Mouse (Mus musculus) G1E (cell line): ENCODE measurements around the gene Gpc6. TPM values are rescaled to one million over a fixed set of nuclear protein-coding genes. Genes with fewer than 3 reads are reported as not detected.

Experiments used
- ATAC-seq: 2 replicates; pipeline ENCODE4 v1.8.0; 2016; ENCODE audit warnings: mild to moderate bottlenecking; ENCODE audit not compliant: insufficient number of reproducible peaks, poor library complexity, low FRiP score, severe bottlenecking; ENCODE audit errors: extremely low read depth
- DNase-seq: peaks from one replicate; pipeline ENCODE4 v3.0.0; 2012; ENCODE audit warnings: low spot score
- H3K27me3 ChIP-seq: 2 replicates; pipeline ENCODE4 v1.6.1; 2012; ENCODE audit warnings: mild to moderate bottlenecking, low read length, inconsistent platforms; ENCODE audit not compliant: insufficient read depth
- H3K36me3 ChIP-seq: replicated peaks from 2 replicates; pipeline ENCODE3; 2012; ENCODE audit warnings: mild to moderate bottlenecking, inconsistent platforms
- H3K4me1 ChIP-seq: 2 replicates; pipeline ENCODE4 v1.6.1; 2012; ENCODE audit warnings: low read depth, low read length, inconsistent platforms, mixed read lengths; ENCODE audit not compliant: insufficient read depth
- H3K4me3 ChIP-seq: 2 replicates; pipeline ENCODE4 v1.5.1; 2012; ENCODE audit warnings: low read depth, mild to moderate bottlenecking, inconsistent platforms, low read length, moderate library complexity, mixed read lengths
- H3K9me3 ChIP-seq: replicated peaks from 2 replicates; pipeline ENCODE4 v1.6.1; 2012; ENCODE audit warnings: inconsistent platforms
- CTCF ChIP-seq: IDR thresholded peaks from 2 replicates; pipeline ENCODE4 v1.5.1; 2012; ENCODE audit warnings: low read depth, low read length, inconsistent platforms, mixed read lengths
- GATA1 ChIP-seq: IDR thresholded peaks from 2 replicates; pipeline ENCODE4 v1.6.1; 2012; ENCODE audit warnings: borderline replicate concordance, low read length, inconsistent platforms, mixed read lengths
- GATA2 ChIP-seq: IDR thresholded peaks from 2 replicates; pipeline ENCODE4 v1.6.1; 2012; ENCODE audit warnings: low read depth, low read length, inconsistent platforms, borderline replicate concordance
- POLR2AphosphoS5 ChIP-seq: IDR thresholded peaks from 2 replicates; pipeline ENCODE4 v1.6.1; 2012; ENCODE audit warnings: low read depth, low read length, inconsistent platforms; ENCODE audit not compliant: insufficient replicate concordance
- TAL1 ChIP-seq: conservative IDR thresholded peaks from 2 replicates; pipeline ENCODE4 v1.6.1; 2012; ENCODE audit warnings: low read depth, low read length, inconsistent platforms, mixed read lengths
- polyA plus RNA-seq: library from polyadenylated mRNA; stranded (reverse); fragments of >175 nt; gene quantifications from 2 replicates; pipeline ENCODE4 v1.2.3, GENCODE M21; 2012
- total RNA-seq, 2 experiments: library from RNA; stranded (forward) in 1 of 2; stranded (reverse) in 1 of 2; fragments of 200-1000 nt in 1 of 2; fragments of >200 nt in 1 of 2; fragmentation: Nextera tagmentation in 1 of 2; gene quantifications; 2 replicates each; pipeline ENCODE4 v1.2.3; 2014 to 2017

The Gpc6 gene
- total and polyA plus RNA-seq, 3 experiments: 0.22 TPM; not detected in 2

DNA sequence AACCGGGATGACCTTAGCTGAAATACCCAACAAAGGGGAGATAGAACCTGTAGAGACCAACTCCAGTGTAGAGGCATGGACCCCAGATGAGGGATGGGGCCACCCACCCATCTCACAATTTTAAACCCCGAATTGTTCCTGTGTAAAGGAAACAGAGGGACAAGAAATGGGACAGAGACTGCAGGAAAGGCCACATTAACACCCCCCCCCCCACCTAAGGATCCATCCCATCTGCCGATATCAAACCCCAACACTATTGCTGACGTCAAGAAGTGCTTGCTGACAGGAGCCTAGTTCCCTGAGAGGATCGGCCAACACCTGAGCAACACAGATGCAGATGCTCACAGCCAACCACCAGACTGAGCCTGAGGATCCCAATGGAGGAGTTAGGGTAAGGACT is 241.2 kb downstream of the Gpc6 start:
- ATAC-seq: no peak
- no peaks in the 10 kb centered on the region for H3K4me1 ChIP-seq
- H3K27me3 ChIP-seq: no peaks in the 10 kb centered on the region
- peaks cover 23% of the 10 kb centered on the region for H3K9me3 ChIP-seq
- TF ChIP-seq CTCF: no peak
- no peak for TF ChIP-seq GATA2
- TF ChIP-seq TAL1: no peak
- TF ChIP-seq POLR2AphosphoS5: no peak
- TF ChIP-seq GATA1: no peak
- H3K4me3 ChIP-seq: no peak overlapping the region
- no peak for DNase-seq
- no peaks in the 10 kb centered on the region for H3K36me3 ChIP-seq

- no peak overlapping the region for H3K4me3 ChIP-seq
- H3K9me3 ChIP-seq: peaks cover 26% of the 10 kb centered on the region
- ATAC-seq (no peak), DNase-seq (no peak)
- no peaks in the 10 kb centered on the region for H3K36me3 ChIP-seq
- no peak for TF ChIP-seq POLR2AphosphoS5
- no peak for TF ChIP-seq GATA1
- no peak for TF ChIP-seq CTCF
- no peak for TF ChIP-seq TAL1
- TF ChIP-seq GATA2: no peak
- H3K4me1 ChIP-seq: no peaks in the 10 kb centered on the region
- H3K27me3 ChIP-seq: no peaks in the 10 kb centered on the region
These were observed 268.2 kb downstream of the Gpc6 start for GRCm38 (mm10) chr14:117193364-117193763.

DNA sequence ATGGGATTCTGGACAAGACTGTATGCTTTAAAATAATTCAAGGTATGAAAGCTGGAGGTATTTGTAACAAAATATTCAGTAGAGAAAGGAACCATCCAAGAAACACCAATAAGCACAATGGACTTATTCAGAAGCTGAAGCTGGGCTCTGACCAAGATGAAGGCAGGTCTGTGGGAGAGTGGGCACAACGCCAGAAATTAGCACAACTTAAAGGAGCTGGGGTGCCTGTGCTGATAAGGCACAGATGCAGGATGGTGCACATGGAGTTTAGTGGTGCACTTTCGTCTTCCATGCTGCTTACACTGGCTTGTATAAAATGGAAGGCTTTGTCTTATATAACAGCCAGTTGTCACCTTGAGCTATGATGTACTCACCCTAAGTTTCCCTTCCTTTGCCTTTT is 276.9 kb downstream of the Gpc6 start:
- Histone ChIP-seq H3K27me3 (no peaks in the 10 kb centered on the region), H3K36me3 (no peaks in the 10 kb centered on the region), H3K4me1 (no peaks in the 10 kb centered on the region), H3K9me3 (peaks cover 22% of the 10 kb centered on the region), H3K4me3 (no peak overlapping the region)
- DNase-seq (no peak), ATAC-seq (no peak)
- TF ChIP-seq GATA2 (no peak), GATA1 (no peak), CTCF (no peak), POLR2AphosphoS5 (no peak), TAL1 (no peak)

DNA sequence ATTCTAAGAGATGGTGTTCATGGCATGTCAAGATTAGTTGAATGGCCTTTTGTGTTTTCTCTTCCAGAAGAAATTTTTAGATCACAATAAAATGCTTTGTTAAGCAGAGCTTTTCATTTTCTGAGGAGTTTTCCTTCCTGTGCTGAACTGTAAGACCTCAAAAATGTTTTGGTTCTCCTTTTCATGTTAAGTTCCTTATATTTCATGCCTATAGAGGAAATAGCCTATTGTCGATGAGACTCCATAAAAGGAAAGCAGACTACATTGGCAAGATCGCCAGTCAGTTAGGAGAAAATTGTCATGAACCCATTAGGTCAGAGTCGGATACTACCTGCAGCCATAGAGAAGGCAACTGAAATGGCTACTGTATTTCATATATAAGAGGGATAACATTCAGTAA is 278.8 kb downstream of the Gpc6 start:
- TF ChIP-seq TAL1 (no peak), CTCF (no peak), GATA1 (no peak), GATA2 (no peak), POLR2AphosphoS5 (no peak)
- no peaks in the 10 kb centered on the region for H3K4me1 ChIP-seq
- ATAC-seq: no peak
- no peaks in the 10 kb centered on the region for H3K36me3 ChIP-seq
- H3K9me3 ChIP-seq: peaks cover 22% of the 10 kb centered on the region
- H3K4me3 ChIP-seq: no peak overlapping the region
- DNase-seq: no peak
- no peaks in the 10 kb centered on the region for H3K27me3 ChIP-seq

- Histone ChIP-seq H3K9me3 (peaks cover 15% of the 10 kb centered on the region), H3K4me1 (no peaks in the 10 kb centered on the region), H3K36me3 (no peaks in the 10 kb centered on the region), H3K4me3 (no peak overlapping the region), H3K27me3 (no peaks in the 10 kb centered on the region)
- ATAC-seq (no peak), DNase-seq (no peak)
- TF ChIP-seq GATA2 (no peak), TAL1 (no peak), POLR2AphosphoS5 (no peak), GATA1 (no peak), CTCF (no peak)
These were observed 289.3 kb downstream of the Gpc6 start for GRCm38 (mm10) chr14:117214373-117214772.

DNA sequence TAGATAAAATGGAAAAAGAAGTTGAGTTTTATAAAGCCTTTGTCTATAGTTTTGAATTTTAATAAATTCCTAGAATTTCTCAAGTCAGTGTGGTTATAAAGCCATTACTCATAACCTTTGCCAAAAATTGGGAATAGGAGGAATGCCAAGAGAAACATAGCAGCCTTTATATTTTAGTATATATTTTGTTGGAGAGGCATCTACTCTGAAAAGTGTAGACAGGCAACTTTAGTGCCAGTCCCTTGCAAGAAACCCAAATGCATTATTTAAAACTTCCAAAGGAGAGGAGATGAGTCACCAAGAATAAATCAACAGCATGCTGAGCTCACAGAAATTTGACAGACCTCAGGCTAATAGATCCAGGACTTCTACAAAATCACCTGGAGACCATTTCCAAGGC is 301.8 kb downstream of the Gpc6 start:
- Histone ChIP-seq H3K4me3 (no peak overlapping the region), H3K36me3 (no peaks in the 10 kb centered on the region), H3K9me3 (peaks cover 21% of the 10 kb centered on the region), H3K27me3 (no peaks in the 10 kb centered on the region), H3K4me1 (no peaks in the 10 kb centered on the region)
- TF ChIP-seq GATA1 (no peak), CTCF (no peak), GATA2 (no peak), POLR2AphosphoS5 (no peak), TAL1 (no peak)
- ATAC-seq (no peak), DNase-seq (no peak)

- Histone ChIP-seq H3K9me3 (peaks cover 16% of the 10 kb centered on the region), H3K27me3 (no peaks in the 10 kb centered on the region), H3K4me1 (no peaks in the 10 kb centered on the region), H3K36me3 (no peaks in the 10 kb centered on the region), H3K4me3 (no peak overlapping the region)
- no peak for ATAC-seq
- DNase-seq: no peak
- TF ChIP-seq POLR2AphosphoS5: no peak
- no peak for TF ChIP-seq CTCF
- TF ChIP-seq GATA1: no peak
- TF ChIP-seq GATA2: no peak
- no peak for TF ChIP-seq TAL1
These were observed 305.4 kb downstream of the Gpc6 start for GRCm38 (mm10) chr14:117230476-117230875.
